Mouse (Mus musculus) thymus, postnatal 0 days (tissue): ENCODE results near the gene 1700016D06Rik. TPM values are rescaled to one million over a fixed set of nuclear protein-coding genes. Genes with fewer than 3 reads are reported as not detected.
A peak's percentile ranks its signal among the peaks of the same experiment; 100 is the strongest.
"Not testable (repeated sequence)": the region's sequence is repeated elsewhere in the genome, so short reads cannot be mapped to it uniquely, and the experiment has no call there.

Experiments
- DNase-seq: peaks from one replicate; pipeline ENCODE4 v3.0.0-alpha.2; 2015; ENCODE audit warnings: low spot score
- polyA plus RNA-seq: library from polyadenylated mRNA; unstranded; fragments of >200 nt; fragmentation: Nextera tagmentation; extraction: Ambion mirVana; gene quantifications from 2 replicates; pipeline ENCODE4 v1.2.1, GENCODE M21; 2015

The 1700016D06Rik gene
- polyA plus RNA-seq, 1 experiment from 2014 or later: not detected

GRCm38 (mm10) chr8:11703789-11704188, 2.9 kb upstream of the 1700016D06Rik start:
- DNase-seq: no peak

- DNase-seq: no peak
Measured at GRCm38 (mm10) chr8:11701428-11701827, 565 bp upstream of the 1700016D06Rik start.

GRCm38 (mm10) chr8:11700060-11701032, 517 bp downstream of the 1700016D06Rik start:
- peak; percentile 73 for DNase-seq

- DNase-seq: no peak
Measured at GRCm38 (mm10) chr8:11699442-11700001, 1.3 kb downstream of the 1700016D06Rik start.

- DNase-seq: no peak
Measured at GRCm38 (mm10) chr8:11697467-11697866, 3.4 kb downstream of the 1700016D06Rik start.

- no peak for DNase-seq
Measured at GRCm38 (mm10) chr8:11696176-11696575, 4.7 kb downstream of the 1700016D06Rik start.

- DNase-seq: no peak
Measured at GRCm38 (mm10) chr8:11693972-11694371, 6.9 kb downstream of the 1700016D06Rik start.

- no peak for DNase-seq
Measured at GRCm38 (mm10) chr8:11692455-11692854, 8.4 kb downstream of the 1700016D06Rik start.

- DNase-seq: no peak
Measured at GRCm38 (mm10) chr8:11691761-11692160, 9.1 kb downstream of the 1700016D06Rik start.

GRCm38 (mm10) chr8:11691284-11691683, 9.6 kb downstream of the 1700016D06Rik start:
- DNase-seq: no peak

GRCm38 (mm10) chr8:11689945-11690344, 10.9 kb downstream of the 1700016D06Rik start:
- no peak for DNase-seq

- DNase-seq: no peak
Measured at GRCm38 (mm10) chr8:11687251-11687650, 13.6 kb downstream of the 1700016D06Rik start.

GRCm38 (mm10) chr8:11684558-11684957, 16.3 kb downstream of the 1700016D06Rik start:
- DNase-seq: no peak

GRCm38 (mm10) chr8:11668308-11668707, 32.6 kb downstream of the 1700016D06Rik start:
- DNase-seq: no peak

- DNase-seq: not testable (repeated sequence)
Measured at GRCm38 (mm10) chr8:11666023-11666716, 34.7 kb downstream of the 1700016D06Rik start.

- DNase-seq: no peak
Measured at GRCm38 (mm10) chr8:11661969-11662368, 38.9 kb downstream of the 1700016D06Rik start.

- DNase-seq: no peak
Measured at GRCm38 (mm10) chr8:11650021-11650420, 50.8 kb downstream of the 1700016D06Rik start.

- no peak for DNase-seq
Measured at GRCm38 (mm10) chr8:11643123-11643522, 57.7 kb downstream of the 1700016D06Rik start.

- no peak for DNase-seq
Measured at GRCm38 (mm10) chr8:11640606-11641005, 60.3 kb downstream of the 1700016D06Rik start.

- DNase-seq: no peak
Measured at GRCm38 (mm10) chr8:11637531-11637930, 63.3 kb downstream of the 1700016D06Rik start.

GRCm38 (mm10) chr8:11636324-11637057, 64.4 kb downstream of the 1700016D06Rik start:
- DNase-seq: peak; percentile 74
